Mouse (Mus musculus) liver, embryonic 13.5 days (tissue): ENCODE data around the gene Pdzk1ip1. TPM values are rescaled to one million over a fixed set of nuclear protein-coding genes. Genes with fewer than 3 reads are reported as not detected.

Experiments
- ATAC-seq: fragments of 200-750 bp; cut with Nextera tagmentation; 2 replicates; pipeline ENCODE4 v1.8.0; 2017; ENCODE audit warnings: low read depth, mild to moderate bottlenecking, moderate number of reproducible peaks, moderate library complexity
- DNase-seq: peaks from one replicate; pipeline ENCODE4 v3.0.0; 2022
- H3K27ac ChIP-seq: fragments of 300-500 bp; sonication (generic); 2 replicates; pipeline ENCODE4 v1.5.1; 2015; ENCODE audit warnings: moderate library complexity, mild to moderate bottlenecking, inconsistent platforms
- H3K27me3 ChIP-seq: fragments of 300-500 bp; sonication (generic); 2 replicates; pipeline ENCODE4 v1.6.1; 2015; ENCODE audit warnings: mild to moderate bottlenecking, inconsistent platforms
- H3K36me3 ChIP-seq: fragments of 300-500 bp; sonication (generic); 2 replicates; pipeline ENCODE4 v1.6.1; 2015; ENCODE audit warnings: mild to moderate bottlenecking, inconsistent platforms
- H3K4me1 ChIP-seq: fragments of 300-500 bp; sonication (generic); replicated peaks from 2 replicates; pipeline ENCODE4 v1.6.1; 2015; ENCODE audit warnings: inconsistent platforms
- H3K4me2 ChIP-seq: fragments of 300-500 bp; sonication (generic); 2 replicates; pipeline ENCODE4 v1.6.1; 2015; ENCODE audit warnings: inconsistent platforms, mild to moderate bottlenecking, moderate library complexity
- H3K4me3 ChIP-seq: fragments of 300-500 bp; sonication (generic); replicated peaks from 2 replicates; pipeline ENCODE4 v1.5.1; 2015; ENCODE audit warnings: mild to moderate bottlenecking, inconsistent platforms
- H3K9ac ChIP-seq: fragments of 300-500 bp; sonication (generic); 2 replicates; pipeline ENCODE4 v1.6.1; 2015; ENCODE audit warnings: mild to moderate bottlenecking, inconsistent platforms
- H3K9me3 ChIP-seq: fragments of 300-500 bp; sonication (generic); replicated peaks from 2 replicates; pipeline ENCODE4 v1.6.1; 2016; ENCODE audit warnings: inconsistent platforms
- WGBS: fragments of 180-500 bp; shearing (Covaris S2); methylation state at CpG from one replicate; pipeline ENCODE4 v1.1.7; 2015; ENCODE audit not compliant: insufficient replicate concordance; 5-methylcytosine and 5-hydroxymethylcytosine counted together
- polyA plus RNA-seq: library from polyadenylated mRNA; unstranded; fragments of >200 nt; fragmentation: Nextera tagmentation; extraction: Ambion mirVana; gene quantifications from 2 replicates; pipeline ENCODE4 v1.2.1, GENCODE M21; 2015

Gene Pdzk1ip1
- polyA plus RNA-seq, 1 experiment from 2014 or later: 23.7 TPM

DNA sequence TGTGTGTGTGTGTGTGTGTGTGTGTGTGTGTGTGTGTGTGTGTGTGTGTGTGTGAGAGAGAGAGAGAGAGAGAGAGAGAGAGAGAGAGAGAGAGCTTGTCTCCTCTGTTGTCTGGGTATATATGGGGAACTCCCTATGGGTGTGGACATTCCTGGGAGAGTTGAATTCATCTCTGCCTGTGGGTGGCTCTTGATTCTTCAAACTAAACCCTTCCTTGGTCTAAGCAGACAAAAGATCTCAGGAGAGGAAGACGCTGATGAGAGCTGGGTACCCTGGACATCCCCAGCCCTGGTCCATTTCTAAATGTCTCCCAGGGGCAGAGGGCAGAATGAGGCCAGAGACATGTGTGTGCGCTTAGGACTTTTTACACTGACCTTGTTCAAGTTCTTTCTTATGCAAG is 5.5 kb downstream of the Pdzk1ip1 start:
- Histone ChIP-seq H3K36me3 (no peaks in the 10 kb centered on the region), H3K4me2 (peak overlapping the region; percentile 86), H3K27ac (peak overlapping the region; percentile 98), H3K9me3 (no peaks in the 10 kb centered on the region), H3K4me3 (peak overlapping the region; percentile 32), H3K4me1 (peaks cover 91% of the 10 kb centered on the region), H3K9ac (peak overlapping the region; percentile 76), H3K27me3 (no peaks in the 10 kb centered on the region)
- no peak for DNase-seq
- WGBS: 58% methylated on average over 2 of the region's 2 CpGs
- peak; percentile 17; the same call in 1 of the 2 replicates for ATAC-seq

DNA sequence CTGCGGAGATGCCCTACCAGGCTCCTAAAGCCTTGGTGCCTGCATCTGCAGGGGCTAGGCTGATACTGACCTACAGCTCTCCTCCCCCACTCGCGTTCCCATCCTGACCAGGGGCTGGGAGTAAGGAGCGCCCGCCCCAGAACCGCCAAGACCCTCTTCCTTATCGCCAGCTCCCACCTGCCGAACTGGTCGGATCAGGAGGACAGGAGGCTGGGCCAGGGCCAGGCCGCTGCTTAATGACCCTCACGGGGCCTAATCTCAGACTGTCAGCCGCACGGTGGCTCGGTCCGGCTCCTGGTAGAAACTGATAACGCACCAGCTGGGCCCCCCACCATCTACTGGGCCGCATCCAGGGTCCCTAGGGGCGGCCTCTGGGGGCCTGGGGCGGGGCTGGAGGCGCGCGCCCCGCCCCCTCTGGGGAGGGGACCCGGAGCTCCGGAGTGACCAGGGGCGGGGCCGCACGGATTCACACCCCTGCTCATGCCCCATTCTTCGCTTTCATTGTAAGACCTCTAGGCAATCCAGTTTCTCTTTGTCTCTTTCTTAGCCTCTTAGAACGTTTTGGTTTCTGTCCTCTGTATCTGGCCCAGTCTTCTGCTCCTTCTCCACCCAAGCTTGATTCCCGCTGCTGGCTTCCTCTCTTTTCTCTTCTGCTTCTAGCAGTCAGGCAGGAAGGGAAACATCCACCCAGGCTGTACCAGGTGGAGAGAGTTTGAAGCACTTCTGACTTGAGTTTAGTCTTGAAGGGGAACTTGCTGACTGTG is 7.3 kb downstream of the Pdzk1ip1 start:
- Histone ChIP-seq H3K9ac (peak overlapping the region; percentile 78), H3K4me2 (peak overlapping the region; percentile 86), H3K27me3 (no peaks in the 10 kb centered on the region), H3K4me3 (peak overlapping the region; percentile 55), H3K4me1 (peaks cover 75% of the 10 kb centered on the region), H3K27ac (peak overlapping the region; percentile 98), H3K36me3 (no peaks in the 10 kb centered on the region), H3K9me3 (no peaks in the 10 kb centered on the region)
- ATAC-seq: peak; percentile 90
- peak; percentile 99 for DNase-seq
- WGBS: 1% methylated on average over 31 of the region's 31 CpGs

DNA sequence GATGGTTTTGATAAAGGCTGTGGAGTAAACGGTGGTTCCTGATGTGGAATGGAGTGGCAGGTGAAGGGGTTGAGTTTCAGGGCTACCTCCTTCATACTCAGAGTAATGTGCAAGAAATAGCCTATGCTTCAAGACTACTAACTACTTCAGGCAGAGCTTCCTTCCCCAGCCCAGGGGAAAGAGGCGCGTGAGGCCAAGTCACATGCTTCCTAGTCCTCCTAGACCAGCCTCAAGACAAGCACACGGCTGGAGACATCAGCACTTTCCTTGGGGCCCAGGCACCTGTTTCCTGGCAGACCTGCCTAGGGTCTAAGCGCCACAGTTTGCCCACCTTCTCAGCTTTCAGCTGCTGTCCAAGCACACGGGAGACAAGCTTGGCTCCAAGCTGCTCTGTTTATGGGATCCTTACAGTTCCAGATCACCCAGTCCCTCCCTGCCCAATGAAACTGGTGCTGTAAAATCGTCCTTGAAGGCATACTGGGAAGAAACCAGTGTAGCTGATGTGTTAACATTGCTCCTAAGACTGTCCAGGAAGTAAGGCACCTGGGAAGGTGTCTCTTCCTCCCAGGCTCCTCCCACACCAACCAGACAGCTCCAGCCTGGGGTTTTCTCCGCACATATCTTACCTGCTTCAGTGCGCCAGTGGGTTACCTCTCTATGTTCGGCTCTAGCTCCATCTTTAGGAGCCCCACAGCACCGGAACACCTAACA is 8.1 kb downstream of the Pdzk1ip1 start:
- WGBS: 2% methylated on average over 11 of the region's 11 CpGs
- Histone ChIP-seq H3K4me1 (peaks cover 68% of the 10 kb centered on the region), H3K36me3 (no peaks in the 10 kb centered on the region), H3K27ac (peak overlapping the region; percentile 98), H3K9me3 (no peaks in the 10 kb centered on the region), H3K9ac (peak overlapping the region; percentile 78), H3K4me2 (peak overlapping the region; percentile 86), H3K27me3 (no peaks in the 10 kb centered on the region), H3K4me3 (peak overlapping the region; percentile 55)
- DNase-seq (no peak), ATAC-seq (no peak)

- H3K27ac ChIP-seq: peak overlapping the region; percentile 98
- no peaks in the 10 kb centered on the region for H3K36me3 ChIP-seq
- WGBS: 0% methylated on average over 6 of the region's 6 CpGs
- peak overlapping the region; percentile 78 for H3K9ac ChIP-seq
- peak overlapping the region; percentile 86 for H3K4me2 ChIP-seq
- H3K4me3 ChIP-seq: peak overlapping the region; percentile 55
- H3K9me3 ChIP-seq: no peaks in the 10 kb centered on the region
- peaks cover 63% of the 10 kb centered on the region for H3K4me1 ChIP-seq
- no peak for ATAC-seq
- peak; percentile 50 for DNase-seq
- no peaks in the 10 kb centered on the region for H3K27me3 ChIP-seq
Measured at GRCm38 (mm10) chr4:115097146-115097496, 8.6 kb downstream of the Pdzk1ip1 start.

DNA sequence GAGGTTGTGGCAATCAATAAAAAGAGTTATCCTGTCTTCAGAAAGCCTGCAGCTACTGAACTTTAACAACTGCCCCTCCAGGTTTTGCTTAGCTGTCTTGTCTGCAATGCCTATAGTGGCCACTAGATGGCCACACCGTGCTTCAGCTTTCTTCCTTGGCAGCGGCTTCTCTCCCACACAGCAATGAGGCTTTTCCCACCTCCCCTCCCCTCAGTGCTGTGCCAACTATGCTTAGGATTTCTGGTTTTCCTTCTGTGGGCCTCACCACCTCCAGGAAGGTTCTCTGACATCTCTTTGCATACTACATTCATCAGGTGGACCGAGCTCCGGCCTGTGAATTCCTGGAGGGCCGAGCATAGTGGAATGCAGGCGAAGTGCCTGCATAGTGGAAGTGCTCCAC is 13.2 kb downstream of the Pdzk1ip1 start:
- Histone ChIP-seq H3K9me3 (no peaks in the 10 kb centered on the region), H3K9ac (0 out of 2 replicates have a peak overlapping the region, but pooled peaks have one; percentile 8), H3K4me1 (peaks cover 41% of the 10 kb centered on the region), H3K27ac (no peak overlapping the region), H3K36me3 (no peaks in the 10 kb centered on the region), H3K27me3 (no peaks in the 10 kb centered on the region), H3K4me2 (no peak overlapping the region), H3K4me3 (no peak overlapping the region)
- WGBS: 49% methylated on average over 6 of the region's 6 CpGs
- DNase-seq (peak; percentile 48), ATAC-seq (no peak)

GRCm38 (mm10) chr4:115103510-115103909 is 15.0 kb downstream of the Pdzk1ip1 start:
- ATAC-seq: peak; percentile 87
- no peaks in the 10 kb centered on the region for H3K36me3 ChIP-seq
- no peaks in the 10 kb centered on the region for H3K9me3 ChIP-seq
- H3K4me2 ChIP-seq: 0 out of 2 replicates have a peak overlapping the region, but pooled peaks have one; percentile 24
- no peaks in the 10 kb centered on the region for H3K27me3 ChIP-seq
- peaks cover 23% of the 10 kb centered on the region for H3K4me1 ChIP-seq
- peak; percentile 35 for DNase-seq
- 24% methylated on average over 4 of the region's 4 CpGs for WGBS
- peak overlapping the region; percentile 70 for H3K27ac ChIP-seq
- no peak overlapping the region for H3K4me3 ChIP-seq
- peak overlapping the region; percentile 34 for H3K9ac ChIP-seq

DNA sequence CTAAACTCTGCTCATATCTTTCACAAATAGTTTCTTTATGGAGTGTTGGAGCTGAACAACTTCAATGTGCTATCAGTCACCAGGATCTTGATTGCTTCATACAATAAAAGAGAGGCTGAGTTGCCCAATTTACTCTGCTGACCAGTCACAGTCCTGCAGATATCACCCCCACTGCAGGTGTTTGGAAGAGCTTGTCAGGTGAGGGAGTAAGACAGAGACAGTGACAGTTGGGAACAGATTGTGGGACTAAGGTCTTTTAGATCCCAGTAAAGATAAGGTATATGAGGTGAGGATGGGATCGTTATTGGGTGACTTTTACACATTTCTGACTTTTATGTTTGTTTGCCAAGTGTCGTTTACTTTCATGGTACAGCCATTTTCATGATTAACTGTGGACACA is 22.7 kb downstream of the Pdzk1ip1 start:
- H3K27me3 ChIP-seq: peaks cover 12% of the 10 kb centered on the region; the same call in 1 of the 2 replicates
- no peak overlapping the region for H3K9ac ChIP-seq
- H3K4me3 ChIP-seq: no peak overlapping the region
- ATAC-seq: no peak
- no peak for DNase-seq
- 50% methylated on average over 2 of the region's 2 CpGs for WGBS
- no peaks in the 10 kb centered on the region for H3K4me1 ChIP-seq
- no peak overlapping the region for H3K27ac ChIP-seq
- no peaks in the 10 kb centered on the region for H3K36me3 ChIP-seq
- H3K4me2 ChIP-seq: no peak overlapping the region
- H3K9me3 ChIP-seq: no peaks in the 10 kb centered on the region

GRCm38 (mm10) chr4:115113266-115113665 is 24.8 kb downstream of the Pdzk1ip1 start:
- no peaks in the 10 kb centered on the region for H3K4me1 ChIP-seq
- H3K36me3 ChIP-seq: no peaks in the 10 kb centered on the region
- H3K9ac ChIP-seq: no peak overlapping the region
- H3K27me3 ChIP-seq: peaks cover 12% of the 10 kb centered on the region; the same call in 1 of the 2 replicates
- no peak overlapping the region for H3K4me3 ChIP-seq
- WGBS: 15% methylated on average over 5 of the region's 5 CpGs
- no peaks in the 10 kb centered on the region for H3K9me3 ChIP-seq
- no peak overlapping the region for H3K4me2 ChIP-seq
- DNase-seq (no peak), ATAC-seq (no peak)
- no peak overlapping the region for H3K27ac ChIP-seq

GRCm38 (mm10) chr4:115119642-115120041 is 31.1 kb downstream of the Pdzk1ip1 start:
- Histone ChIP-seq H3K4me1 (no peaks in the 10 kb centered on the region), H3K36me3 (no peaks in the 10 kb centered on the region), H3K9ac (no peak overlapping the region), H3K27me3 (no peaks in the 10 kb centered on the region), H3K4me2 (no peak overlapping the region), H3K27ac (no peak overlapping the region), H3K9me3 (no peaks in the 10 kb centered on the region), H3K4me3 (no peak overlapping the region)
- WGBS: 66% methylated on average over 3 of the region's 3 CpGs
- DNase-seq: no peak
- ATAC-seq: no peak

- H3K4me3 ChIP-seq: no peak overlapping the region
- no peaks in the 10 kb centered on the region for H3K9me3 ChIP-seq
- H3K36me3 ChIP-seq: no peaks in the 10 kb centered on the region
- DNase-seq (no peak), ATAC-seq (no peak)
- H3K4me2 ChIP-seq: no peak overlapping the region
- WGBS: 58% methylated on average over 2 of the region's 2 CpGs
- no peak overlapping the region for H3K27ac ChIP-seq
- H3K9ac ChIP-seq: no peak overlapping the region
- no peaks in the 10 kb centered on the region for H3K27me3 ChIP-seq
- H3K4me1 ChIP-seq: no peaks in the 10 kb centered on the region
Measured at GRCm38 (mm10) chr4:115121162-115121561, 32.7 kb downstream of the Pdzk1ip1 start.

DNA sequence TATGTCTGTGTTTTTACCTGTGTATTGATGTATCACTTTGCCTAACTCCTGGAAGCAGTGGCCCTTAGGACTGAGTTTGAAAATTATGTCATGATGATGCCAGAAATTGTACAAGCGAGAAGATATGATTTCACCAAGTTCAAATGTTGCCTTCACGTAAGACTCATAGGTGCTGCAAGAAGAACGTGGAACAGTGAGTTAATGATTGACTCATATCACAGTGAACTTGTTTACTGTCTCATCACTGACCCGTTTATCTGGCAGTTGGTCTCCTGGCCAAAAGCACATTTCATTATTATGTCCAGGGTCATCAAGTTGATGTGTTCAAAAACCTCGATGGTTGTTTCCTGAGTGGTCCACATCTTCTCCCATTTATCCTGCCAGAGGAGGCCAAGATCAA is 33.1 kb downstream of the Pdzk1ip1 start:
- H3K9me3 ChIP-seq: no peaks in the 10 kb centered on the region
- no peaks in the 10 kb centered on the region for H3K36me3 ChIP-seq
- no peak overlapping the region for H3K9ac ChIP-seq
- H3K4me1 ChIP-seq: no peaks in the 10 kb centered on the region
- DNase-seq (no peak), ATAC-seq (no peak)
- no peak overlapping the region for H3K27ac ChIP-seq
- H3K27me3 ChIP-seq: no peaks in the 10 kb centered on the region
- WGBS: 50% methylated on average over 5 of the region's 5 CpGs
- H3K4me3 ChIP-seq: no peak overlapping the region
- H3K4me2 ChIP-seq: no peak overlapping the region
